Mouse (Mus musculus) neutrophil, adult 83 days (primary cell): ENCODE measurements around the gene Foxc1. TPM values are rescaled to one million over a fixed set of nuclear protein-coding genes. Genes with fewer than 3 reads are reported as not detected.

Experiments used
- total RNA-seq, 2 experiments: library from RNA; stranded (reverse); gene quantifications; one replicate each; pipeline ENCODE4 v1.2.4; 2023

Foxc1 gene
- under 1 TPM; 0.07 to 0.11 TPM for total RNA-seq

DNA sequence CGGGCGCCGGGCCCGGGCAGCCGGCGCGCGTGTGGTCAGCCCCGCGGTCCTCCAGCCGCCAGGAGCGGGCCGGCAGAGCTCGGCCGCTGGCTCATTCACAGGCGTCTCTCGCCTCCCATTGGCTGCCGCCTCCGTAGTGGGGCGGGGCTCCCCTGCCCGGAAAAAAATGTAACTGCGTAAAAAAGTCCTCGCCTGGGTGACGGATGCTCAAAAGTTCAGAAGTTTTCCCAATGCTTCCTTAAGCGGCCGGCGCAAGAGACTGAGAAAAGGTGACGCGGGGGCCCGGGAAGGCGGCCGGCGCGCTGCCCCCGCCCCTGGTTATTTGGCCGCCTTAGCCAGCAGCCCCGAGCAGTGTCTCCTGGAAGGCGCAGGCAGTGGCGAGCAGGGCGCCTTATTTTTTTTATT is at the start of gene Foxc1:
Gene Foxc1 (plus strand): TSS at position 206 of the 405 bp plus-strand sequence.

Other genes with a start within 250 kb of the Foxc1 start
- gene A530084C06Rik, start 247.3 kb upstream of the Foxc1 start, total RNA-seq, result under 1 TPM; 0.35 to 0.44 TPM
- not detected for gene Foxf2, start 180.8 kb upstream of the Foxc1 start, total RNA-seq